Mouse (Mus musculus): ENCODE data around the gene Rarg. TPM values are rescaled to one million over a fixed set of nuclear protein-coding genes. Genes with fewer than 3 reads are reported as not detected.
A peak's percentile ranks its signal among the peaks of the same experiment; 100 is the strongest.

The Rarg gene
- polyA plus RNA-seq, 1 experiment from 2014 or later, result 2.5 TPM

DNA sequence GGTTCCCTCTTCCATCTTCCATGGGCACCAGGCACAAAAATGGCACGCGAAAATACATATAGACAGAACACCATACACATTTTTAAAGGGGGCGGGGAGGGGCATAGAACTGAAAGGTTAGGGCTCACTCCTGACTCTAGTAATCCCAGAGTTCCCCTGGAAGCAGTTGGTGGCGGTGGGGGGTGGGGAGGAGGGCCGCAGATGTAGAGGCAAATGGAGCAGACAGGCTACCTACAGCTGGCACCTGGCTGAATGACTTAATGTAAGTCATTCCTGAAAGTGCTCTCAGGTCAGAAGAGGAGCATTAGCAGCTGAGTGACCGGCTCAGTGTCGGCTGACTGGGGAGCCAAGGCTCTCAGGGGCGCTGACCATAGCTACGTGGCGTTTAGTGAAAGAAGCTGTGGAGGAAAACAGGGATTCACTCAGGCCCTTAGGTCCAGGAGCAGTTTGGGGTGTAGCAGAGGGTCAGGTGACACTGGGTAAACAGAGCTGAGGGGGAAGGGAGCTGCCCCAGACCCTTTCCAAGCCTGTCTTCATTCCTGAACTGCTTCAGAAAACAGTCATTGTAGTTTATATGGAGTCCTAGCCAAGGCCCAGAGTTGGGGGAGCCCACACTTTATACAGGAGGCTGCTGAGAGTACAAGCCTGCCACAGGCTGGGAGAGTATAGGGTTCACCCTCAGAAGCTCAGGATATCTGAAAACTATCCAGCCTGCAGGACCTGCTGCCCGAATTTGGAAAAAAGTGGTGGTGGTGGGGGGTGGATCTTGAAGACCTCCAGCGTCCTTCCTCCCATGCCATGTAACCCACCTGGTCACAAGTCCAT, 14.7 kb downstream of the Rarg start:
- H3K4me3 ChIP-seq (ENCODE audit: low read depth, low read length), result no peak overlapping the region
- no peak for ATAC-seq (ENCODE audit: low read depth)
- H3K4me2 ChIP-seq (ENCODE audit: low read depth, low read length), result no peak overlapping the region
- no peaks in the 10 kb centered on the region for H3K9me3 ChIP-seq (replicated peaks; ENCODE audit: control insufficient read depth, low read length)
- H3K4me1 ChIP-seq (ENCODE audit: control insufficient read depth, low read depth, low read length), result peaks cover 15% of the 10 kb centered on the region
- peaks cover 43% of the 10 kb centered on the region for H3K27me3 ChIP-seq (ENCODE audit: control insufficient read depth, insufficient read depth, low read depth, low read length)
- no peak overlapping the region for H3K27ac ChIP-seq (ENCODE audit: low read length)
- no peaks in the 10 kb centered on the region for H3K36me3 ChIP-seq (ENCODE audit: control insufficient read depth, insufficient read depth)
- WGBS (ENCODE audit: insufficient replicate concordance), result 54% methylated on average over 12 of the region's 12 CpGs
- H3K9ac ChIP-seq (ENCODE audit: low read depth, low read length), result no peak overlapping the region

DNA sequence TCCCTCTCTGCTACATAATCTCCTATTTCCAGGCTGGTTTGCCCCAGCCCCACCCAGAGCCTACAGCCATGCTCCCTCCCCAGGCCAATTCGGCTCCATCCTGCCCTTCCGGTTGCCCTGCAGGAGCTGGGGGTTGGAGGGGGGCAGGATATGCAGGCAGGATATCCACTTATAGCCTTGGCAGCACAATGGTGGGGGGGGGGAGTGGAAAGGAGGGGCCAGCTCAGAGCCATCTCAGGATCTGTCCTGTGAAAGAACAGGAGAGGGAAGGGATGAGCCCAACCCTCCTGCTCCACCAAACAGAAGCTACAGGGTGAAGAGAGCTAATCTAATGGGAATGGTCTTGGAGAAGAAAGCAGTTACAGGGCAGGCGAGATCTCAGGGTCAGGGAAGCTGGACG, 16.7 kb downstream of the Rarg start:
- 68% methylated on average over 4 of the region's 4 CpGs for WGBS (ENCODE audit: insufficient replicate concordance)
- Histone ChIP-seq H3K27me3 (ENCODE audit: control insufficient read depth, insufficient read depth, low read depth, low read length) (peaks cover 23% of the 10 kb centered on the region), H3K9ac (ENCODE audit: low read depth, low read length) (no peak overlapping the region), H3K4me1 (ENCODE audit: control insufficient read depth, low read depth, low read length) (peaks cover 12% of the 10 kb centered on the region), H3K9me3 (replicated peaks; ENCODE audit: control insufficient read depth, low read length) (no peaks in the 10 kb centered on the region), H3K36me3 (ENCODE audit: control insufficient read depth, insufficient read depth) (no peaks in the 10 kb centered on the region), H3K27ac (ENCODE audit: low read length) (no peak overlapping the region), H3K4me2 (ENCODE audit: low read depth, low read length) (no peak overlapping the region), H3K4me3 (ENCODE audit: low read depth, low read length) (no peak overlapping the region)
- peak; percentile 35 for ATAC-seq (ENCODE audit: low read depth)

DNA sequence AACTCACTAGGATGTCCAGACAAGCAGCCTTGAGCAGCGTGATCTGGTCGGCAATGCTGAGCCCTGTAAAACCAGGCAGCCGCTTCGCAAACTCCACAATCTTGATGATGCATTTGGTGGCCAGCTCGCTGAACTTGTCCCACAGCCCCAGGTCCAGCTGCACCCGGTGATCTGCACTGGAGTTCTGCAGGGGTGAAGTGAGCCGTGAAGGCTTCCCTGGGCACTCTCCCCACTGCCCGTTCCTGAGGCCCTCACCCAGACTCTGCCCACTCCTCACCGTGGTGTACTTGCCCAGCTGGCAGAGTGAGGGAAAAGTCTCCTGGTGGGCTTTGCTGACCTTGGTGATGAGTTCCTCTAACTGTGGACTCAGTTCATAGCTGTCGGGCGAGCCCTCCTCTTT, 17.5 kb downstream of the Rarg start:
- Histone ChIP-seq H3K9me3 (replicated peaks; ENCODE audit: control insufficient read depth, low read length) (no peaks in the 10 kb centered on the region), H3K4me2 (ENCODE audit: low read depth, low read length) (no peak overlapping the region), H3K27ac (ENCODE audit: low read length) (no peak overlapping the region), H3K9ac (ENCODE audit: low read depth, low read length) (no peak overlapping the region), H3K36me3 (ENCODE audit: control insufficient read depth, insufficient read depth) (no peaks in the 10 kb centered on the region), H3K27me3 (ENCODE audit: control insufficient read depth, insufficient read depth, low read depth, low read length) (peaks cover 16% of the 10 kb centered on the region), H3K4me3 (ENCODE audit: low read depth, low read length) (no peak overlapping the region), H3K4me1 (ENCODE audit: control insufficient read depth, low read depth, low read length) (peaks cover 18% of the 10 kb centered on the region)
- ATAC-seq (ENCODE audit: low read depth), result no peak
- 61% methylated on average over 11 of the region's 11 CpGs for WGBS (ENCODE audit: insufficient replicate concordance)

DNA sequence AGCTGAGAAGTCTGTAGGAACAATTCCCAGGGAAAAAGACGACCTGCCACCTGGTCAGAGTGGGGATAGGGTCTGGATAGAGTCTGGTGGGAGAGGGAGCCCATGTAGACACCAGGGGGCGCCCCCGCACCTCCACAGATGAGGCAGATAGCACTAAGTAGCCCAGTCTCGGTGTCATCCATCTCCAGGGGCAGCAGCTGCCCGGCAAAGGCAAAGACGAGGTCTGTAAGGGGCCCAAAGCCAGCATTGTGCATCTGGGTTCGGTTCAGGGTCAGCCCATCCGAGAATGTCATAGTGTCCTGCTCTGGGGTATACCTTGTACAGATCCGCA, 18.1 kb downstream of the Rarg start:
- H3K4me1 ChIP-seq (ENCODE audit: control insufficient read depth, low read depth, low read length), result peaks cover 19% of the 10 kb centered on the region
- H3K27me3 ChIP-seq (ENCODE audit: control insufficient read depth, insufficient read depth, low read depth, low read length), result peaks cover 9% of the 10 kb centered on the region
- WGBS (ENCODE audit: insufficient replicate concordance), result 11% methylated on average over 9 of the region's 9 CpGs
- H3K36me3 ChIP-seq (ENCODE audit: control insufficient read depth, insufficient read depth), result no peaks in the 10 kb centered on the region
- no peak overlapping the region for H3K4me2 ChIP-seq (ENCODE audit: low read depth, low read length)
- ATAC-seq (ENCODE audit: low read depth), result 0 out of 2 replicates have a peak, but pooled peaks have one; percentile 20
- H3K9me3 ChIP-seq (replicated peaks; ENCODE audit: control insufficient read depth, low read length), result no peaks in the 10 kb centered on the region
- H3K9ac ChIP-seq (ENCODE audit: low read depth, low read length), result no peak overlapping the region
- H3K4me3 ChIP-seq (ENCODE audit: low read depth, low read length), result no peak overlapping the region
- H3K27ac ChIP-seq (ENCODE audit: low read length), result no peak overlapping the region

- 74% methylated on average over 14 of the region's 14 CpGs for WGBS (ENCODE audit: insufficient replicate concordance)
- H3K27ac ChIP-seq (ENCODE audit: low read length), result no peak overlapping the region
- no peak overlapping the region for H3K4me2 ChIP-seq (ENCODE audit: low read depth, low read length)
- H3K9ac ChIP-seq (ENCODE audit: low read depth, low read length), result no peak overlapping the region
- no peaks in the 10 kb centered on the region for H3K36me3 ChIP-seq (ENCODE audit: control insufficient read depth, insufficient read depth)
- peaks cover 6% of the 10 kb centered on the region for H3K27me3 ChIP-seq (ENCODE audit: control insufficient read depth, insufficient read depth, low read depth, low read length)
- no peak for ATAC-seq (ENCODE audit: low read depth)
- no peaks in the 10 kb centered on the region for H3K9me3 ChIP-seq (replicated peaks; ENCODE audit: control insufficient read depth, low read length)
- H3K4me1 ChIP-seq (ENCODE audit: control insufficient read depth, low read depth, low read length), result peaks cover 22% of the 10 kb centered on the region
- H3K4me3 ChIP-seq (ENCODE audit: low read depth, low read length), result no peak overlapping the region
Observed at GRCm38 (mm10) chr15:102238543-102239259, 18.6 kb downstream of the Rarg start.

- Histone ChIP-seq H3K27me3 (ENCODE audit: control insufficient read depth, insufficient read depth, low read depth, low read length) (no peaks in the 10 kb centered on the region; the same call in 1 of the 2 replicates), H3K36me3 (ENCODE audit: control insufficient read depth, insufficient read depth) (no peaks in the 10 kb centered on the region), H3K4me2 (ENCODE audit: low read depth, low read length) (peak overlapping the region; percentile 21; the same call in 1 of the 2 replicates), H3K4me3 (ENCODE audit: low read depth, low read length) (no peak overlapping the region), H3K4me1 (ENCODE audit: control insufficient read depth, low read depth, low read length) (peaks cover 33% of the 10 kb centered on the region), H3K9ac (ENCODE audit: low read depth, low read length) (no peak overlapping the region), H3K27ac (ENCODE audit: low read length) (no peak overlapping the region), H3K9me3 (replicated peaks; ENCODE audit: control insufficient read depth, low read length) (no peaks in the 10 kb centered on the region)
- 30% methylated on average over 21 of the region's 21 CpGs for WGBS (ENCODE audit: insufficient replicate concordance)
- ATAC-seq (ENCODE audit: low read depth), result no peak
Observed at GRCm38 (mm10) chr15:102235371-102236027, 21.8 kb downstream of the Rarg start.

GRCm38 (mm10) chr15:102233896-102234295, 23.4 kb downstream of the Rarg start:
- Histone ChIP-seq H3K36me3 (ENCODE audit: control insufficient read depth, insufficient read depth) (no peaks in the 10 kb centered on the region), H3K4me1 (ENCODE audit: control insufficient read depth, low read depth, low read length) (peaks cover 33% of the 10 kb centered on the region), H3K27me3 (ENCODE audit: control insufficient read depth, insufficient read depth, low read depth, low read length) (no peaks in the 10 kb centered on the region), H3K27ac (ENCODE audit: low read length) (no peak overlapping the region), H3K4me2 (ENCODE audit: low read depth, low read length) (no peak overlapping the region), H3K4me3 (ENCODE audit: low read depth, low read length) (no peak overlapping the region), H3K9ac (ENCODE audit: low read depth, low read length) (no peak overlapping the region), H3K9me3 (replicated peaks; ENCODE audit: control insufficient read depth, low read length) (no peaks in the 10 kb centered on the region)
- WGBS (ENCODE audit: insufficient replicate concordance), result 5% methylated on average over 2 of the region's 2 CpGs
- no peak for ATAC-seq (ENCODE audit: low read depth)

DNA sequence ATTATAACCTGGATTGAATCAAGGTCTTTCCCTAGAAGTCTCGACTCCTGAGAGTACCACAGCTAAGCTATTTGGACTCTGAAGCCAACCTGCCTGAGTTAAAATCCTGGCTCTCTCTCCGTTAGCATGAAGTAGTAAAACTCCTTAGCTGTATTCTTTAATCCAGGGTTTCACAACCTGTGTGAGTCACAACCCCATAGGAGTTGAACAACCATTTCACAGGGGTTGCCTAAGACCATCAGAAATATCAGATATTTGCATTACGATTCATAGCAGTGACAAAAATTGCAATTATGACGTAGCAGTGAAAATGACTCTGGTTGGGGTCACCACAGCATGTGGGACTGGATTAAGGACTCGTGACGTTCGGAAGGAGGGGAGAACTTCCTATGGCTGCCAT, 24.6 kb downstream of the Rarg start:
- Histone ChIP-seq H3K27me3 (ENCODE audit: control insufficient read depth, insufficient read depth, low read depth, low read length) (no peaks in the 10 kb centered on the region), H3K9me3 (replicated peaks; ENCODE audit: control insufficient read depth, low read length) (no peaks in the 10 kb centered on the region), H3K4me3 (ENCODE audit: low read depth, low read length) (no peak overlapping the region), H3K4me2 (ENCODE audit: low read depth, low read length) (no peak overlapping the region), H3K27ac (ENCODE audit: low read length) (no peak overlapping the region), H3K36me3 (ENCODE audit: control insufficient read depth, insufficient read depth) (no peaks in the 10 kb centered on the region), H3K4me1 (ENCODE audit: control insufficient read depth, low read depth, low read length) (peaks cover 33% of the 10 kb centered on the region), H3K9ac (ENCODE audit: low read depth, low read length) (no peak overlapping the region)
- WGBS (ENCODE audit: insufficient replicate concordance), result 78% methylated on average over 7 of the region's 7 CpGs
- ATAC-seq (ENCODE audit: low read depth), result no peak

DNA sequence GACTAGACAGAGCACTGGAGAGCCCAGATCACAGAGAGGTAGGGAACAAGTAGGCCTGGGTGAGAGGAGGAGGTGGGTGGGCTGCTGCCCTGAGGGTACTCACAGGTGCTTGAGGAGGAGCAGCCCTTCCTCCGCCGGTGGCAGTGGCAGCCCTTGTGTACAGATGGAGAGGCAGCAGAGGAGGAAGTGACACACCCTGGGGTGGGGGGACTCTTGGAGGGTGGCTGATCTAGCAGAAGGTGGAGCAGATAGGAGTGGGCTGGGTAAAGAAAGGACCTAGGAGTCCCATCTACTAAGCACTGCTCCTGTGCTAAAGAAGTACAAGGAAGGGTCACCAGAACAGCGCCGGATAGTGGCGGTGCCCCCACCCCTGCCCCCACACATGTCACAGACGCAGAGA, 25.6 kb downstream of the Rarg start, which contains the start of gene Itgb7:
Gene Itgb7, minus strand, starts transcription at position 197 of the 400 bp plus-strand sequence.
- Histone ChIP-seq H3K4me1 (ENCODE audit: control insufficient read depth, low read depth, low read length) (peaks cover 33% of the 10 kb centered on the region), H3K4me3 (ENCODE audit: low read depth, low read length) (peak within 1 kb of the TSS; percentile 29)
- WGBS (ENCODE audit: insufficient replicate concordance), result 7% methylated on average over 6 of the region's 6 CpGs

More for the DNA sequence above, 25.6 kb downstream of the Rarg start, which contains the start of gene Itgb7:
- Histone ChIP-seq H3K36me3 (ENCODE audit: control insufficient read depth, insufficient read depth) (no peaks in the 10 kb centered on the region), H3K27ac (ENCODE audit: low read length) (no peak within 1 kb of the TSS), H3K4me2 (ENCODE audit: low read depth, low read length) (peak within 1 kb of the TSS; percentile 47), H3K9me3 (replicated peaks; ENCODE audit: control insufficient read depth, low read length) (no peaks in the 10 kb centered on the region), H3K27me3 (ENCODE audit: control insufficient read depth, insufficient read depth, low read depth, low read length) (no peaks in the 10 kb centered on the region), H3K9ac (ENCODE audit: low read depth, low read length) (no peak within 1 kb of the TSS)
- peak; percentile 92 for ATAC-seq (ENCODE audit: low read depth)

Measured in liver, embryonic 16.5 days (tissue).